Mouse (Mus musculus) macrophage (primary cell): Measurements from ENCODE around the gene Flot1. TPM values are rescaled to one million over a fixed set of nuclear protein-coding genes. Genes with fewer than 3 reads are reported as not detected.

Experiments used
- H3K27ac ChIP-seq: fragments of 350-480 bp; formaldehyde crosslinking; 2 replicates; pipeline ENCODE4 v1.9.0; 2021
- H3K36me3 ChIP-seq: fragments of 350-480 bp; formaldehyde crosslinking; 2 replicates; pipeline ENCODE4 v1.9.0; 2021; ENCODE audit errors: inconsistent target
- H3K4me3 ChIP-seq: fragments of 350-480 bp; formaldehyde crosslinking; 2 replicates; pipeline ENCODE4 v1.9.0; 2021; ENCODE audit errors: inconsistent target
- H3K79me2 ChIP-seq: fragments of 350-480 bp; formaldehyde crosslinking; 2 replicates; pipeline ENCODE4 v1.9.0; 2021; ENCODE audit errors: inconsistent target
- WGBS: methylation state at CpG from one replicate; pipeline ENCODE4 v1.1.7; 2026; ENCODE audit warnings: inconsistent platforms; ENCODE audit not compliant: missing documents; 5-methylcytosine and 5-hydroxymethylcytosine counted together
- polyA plus RNA-seq: library from polyadenylated mRNA; stranded (reverse); fragments of 250-400 nt; gene quantifications from 3 replicates; pipeline ENCODE4 v1.2.4, GENCODE M21; 2018; ENCODE audit warnings: inconsistent platforms

Flot1 gene
- polyA plus RNA-seq, 1 experiment from 2014 or later = 56.1 TPM

GRCm38 (mm10) chr17:35860831-35861197 is 37.8 kb downstream of the Flot1 start:
- 10% methylated on average over 12 of the region's 12 CpGs for WGBS
- H3K36me3 ChIP-seq = no peaks in the 10 kb centered on the region
- peaks cover 20% of the 10 kb centered on the region; the same call in 1 of the 2 replicates for H3K79me2 ChIP-seq
- H3K4me3 ChIP-seq = no peak overlapping the region; the same call in 1 of the 2 replicates
- peak overlapping the region; percentile 39 for H3K27ac ChIP-seq

DNA sequence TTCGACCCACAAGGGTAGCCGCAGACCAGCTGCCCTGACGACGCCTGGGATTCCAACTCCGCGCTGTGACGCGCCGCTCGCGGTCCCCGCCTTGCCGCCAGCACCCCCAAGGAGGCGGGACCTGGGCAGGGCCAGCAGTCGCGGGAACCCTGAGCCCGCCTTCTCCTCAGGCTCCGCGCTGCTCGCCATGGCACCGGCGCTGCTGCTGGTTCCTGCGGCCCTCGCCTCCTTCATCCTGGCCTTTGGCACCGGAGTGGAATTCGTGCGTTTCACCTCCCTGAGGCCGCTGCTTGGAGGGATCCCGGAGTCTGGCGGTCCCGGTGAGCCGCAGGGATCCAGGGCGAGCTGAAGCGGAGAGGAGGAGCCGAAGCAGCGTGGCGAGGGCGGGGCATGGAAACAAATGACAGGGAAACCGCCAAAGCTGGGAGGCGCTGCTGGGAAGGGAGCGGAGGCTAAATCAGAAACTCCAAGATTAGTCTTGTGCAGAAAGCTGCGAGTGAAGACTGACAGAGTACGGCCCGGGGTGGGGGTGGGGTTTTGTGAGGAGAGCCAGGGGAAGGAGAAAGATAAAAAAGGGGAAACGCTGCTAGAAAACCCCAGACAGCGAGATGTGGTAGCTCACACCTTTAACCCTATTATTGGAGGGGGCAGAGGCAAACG is 38.3 kb downstream of the Flot1 start, which contains the start of gene Nrm:
TSS of gene Nrm (plus strand) at position 121 of the 660 bp plus-strand sequence.
- Histone ChIP-seq H3K36me3 (no peaks in the 10 kb centered on the region), H3K79me2 (peaks cover 20% of the 10 kb centered on the region; the same call in 1 of the 2 replicates), H3K27ac (peak within 1 kb of the TSS; percentile 71), H3K4me3 (peak within 1 kb of the TSS; percentile 23)
- WGBS = 2% methylated on average over 46 of the region's 47 CpGs

GRCm38 (mm10) chr17:35864832-35865353 is 41.9 kb downstream of the Flot1 start:
- H3K36me3 ChIP-seq = no peaks in the 10 kb centered on the region
- H3K79me2 ChIP-seq = peaks cover 54% of the 10 kb centered on the region
- H3K27ac ChIP-seq = peak overlapping the region; percentile 98
- peak overlapping the region; percentile 97 for H3K4me3 ChIP-seq
- 59% methylated on average over 10 of the region's 10 CpGs for WGBS

DNA sequence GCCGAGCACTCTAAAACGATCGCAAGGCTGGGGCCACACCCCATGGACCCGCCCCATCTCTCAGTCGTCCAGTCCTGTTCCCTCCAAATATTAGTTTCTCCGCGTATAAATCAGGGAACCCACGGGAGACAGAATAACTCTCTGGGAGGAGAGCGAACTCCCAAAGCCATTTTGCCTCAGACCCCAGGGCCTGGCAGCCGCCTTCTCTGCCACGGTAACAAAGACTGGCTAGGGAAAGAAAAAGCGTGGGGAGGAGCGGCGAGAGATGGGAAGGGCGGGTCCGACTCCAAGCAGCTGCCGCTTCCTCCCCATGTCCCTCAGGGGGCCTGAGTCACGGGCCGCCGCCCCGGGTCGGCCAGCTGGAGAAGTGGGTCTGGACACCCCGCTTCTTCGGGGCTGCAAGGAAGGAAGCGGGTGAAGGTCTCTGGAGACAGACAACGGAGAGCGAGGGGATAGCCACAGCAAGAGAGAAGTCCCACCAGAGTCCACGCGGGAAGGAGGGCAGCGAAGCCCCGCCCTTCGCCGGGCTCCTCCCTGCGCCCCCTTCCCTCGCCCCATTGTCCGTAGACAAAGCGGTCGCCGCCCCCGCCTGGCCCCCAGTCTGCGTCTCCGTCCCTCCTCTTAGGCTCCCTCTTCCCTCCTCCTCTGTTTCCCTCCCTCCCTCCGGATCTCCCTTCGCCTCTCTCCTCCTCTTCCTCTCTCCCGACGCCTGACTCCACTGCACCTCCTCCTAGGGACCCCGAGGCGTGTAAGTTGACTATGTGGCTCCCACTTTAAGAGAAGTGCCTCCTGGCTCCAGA is 42.7 kb downstream of the Flot1 start, which contains the start of gene Ppp1r18:
TSS of gene Ppp1r18 (plus strand) at position 113 of the 800 bp plus-strand sequence.
- H3K4me3 ChIP-seq = peak within 1 kb of the TSS; percentile 97
- H3K79me2 ChIP-seq = peaks cover 59% of the 10 kb centered on the region
- WGBS = 0% methylated on average over 48 of the region's 48 CpGs
- no peaks in the 10 kb centered on the region for H3K36me3 ChIP-seq
- peak within 1 kb of the TSS; percentile 98 for H3K27ac ChIP-seq

GRCm38 (mm10) chr17:35866281-35866831 is 43.3 kb downstream of the Flot1 start:
- H3K27ac ChIP-seq = peak overlapping the region; percentile 98
- H3K36me3 ChIP-seq = peaks cover 4% of the 10 kb centered on the region; the same call in 1 of the 2 replicates
- peaks cover 65% of the 10 kb centered on the region for H3K79me2 ChIP-seq
- H3K4me3 ChIP-seq = peak overlapping the region; percentile 97
- under 1% methylated on average over 27 of the region's 38 CpGs for WGBS

DNA sequence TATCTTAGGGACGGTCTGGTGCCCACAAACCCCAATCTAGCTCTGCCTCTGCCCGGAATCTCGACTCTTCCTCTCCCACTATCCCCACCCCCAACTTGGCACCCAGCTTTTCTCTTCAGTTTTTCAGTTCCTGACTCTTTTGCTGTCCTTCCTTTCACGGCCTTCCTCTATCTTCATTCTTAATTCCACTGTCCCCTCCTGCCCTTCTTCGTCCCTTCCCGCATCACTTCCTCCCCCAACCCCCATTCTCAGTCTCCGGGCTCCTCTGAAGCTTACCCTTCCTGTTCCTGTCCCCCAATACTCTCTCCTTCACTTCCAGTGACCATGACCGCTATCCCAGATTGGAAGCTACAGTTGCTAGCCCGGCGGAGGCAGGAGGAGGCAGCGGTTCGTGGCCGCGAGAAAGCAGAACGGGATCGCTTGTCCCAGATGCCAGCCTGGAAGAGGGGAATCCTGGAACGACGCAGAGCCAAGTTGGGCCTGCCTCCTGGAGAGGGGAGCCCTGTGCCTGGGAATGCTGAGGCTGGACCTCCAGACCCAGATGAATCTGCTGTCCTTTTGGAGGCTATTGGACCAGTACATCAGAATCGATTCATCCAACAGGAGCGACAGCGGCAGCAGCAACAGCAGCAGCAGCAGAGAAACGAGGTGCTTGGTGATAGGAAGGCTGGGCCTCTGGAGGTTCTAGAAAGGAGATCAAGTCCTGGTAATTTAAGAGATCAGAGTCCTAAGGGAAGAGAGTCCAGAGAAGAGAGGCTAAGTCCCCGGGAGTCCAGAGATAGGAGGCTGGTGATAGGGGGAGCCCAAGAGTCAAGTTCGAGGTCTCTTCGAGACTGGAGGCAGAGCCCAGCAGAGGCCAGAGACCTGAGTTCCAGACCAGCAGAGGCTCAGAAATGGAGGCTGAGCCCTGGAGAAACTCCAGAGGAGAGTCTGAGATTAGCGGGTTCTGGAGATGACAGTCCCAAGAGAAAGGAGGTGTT is 44.2 kb downstream of the Flot1 start:
- peaks cover 74% of the 10 kb centered on the region for H3K79me2 ChIP-seq
- WGBS = 2% methylated on average over 26 of the region's 26 CpGs
- peaks cover 5% of the 10 kb centered on the region; the same call in 1 of the 2 replicates for H3K36me3 ChIP-seq
- H3K27ac ChIP-seq = peak overlapping the region; percentile 98
- H3K4me3 ChIP-seq = peak overlapping the region; percentile 97

- Histone ChIP-seq H3K79me2 (peaks cover 79% of the 10 kb centered on the region), H3K27ac (peak overlapping the region; percentile 98), H3K36me3 (peaks cover 8% of the 10 kb centered on the region; the same call in 1 of the 2 replicates), H3K4me3 (peak overlapping the region; percentile 97)
- under 1% methylated on average over 15 of the region's 17 CpGs for WGBS
Observed at GRCm38 (mm10) chr17:35868165-35868820, 45.3 kb downstream of the Flot1 start.

- WGBS = 1% methylated on average over 7 of the region's 7 CpGs
- Histone ChIP-seq H3K4me3 (peak overlapping the region; percentile 97), H3K79me2 (peaks cover 79% of the 10 kb centered on the region), H3K27ac (peak overlapping the region; percentile 98), H3K36me3 (peaks cover 9% of the 10 kb centered on the region; the same call in 1 of the 2 replicates)
Observed at GRCm38 (mm10) chr17:35868961-35869345, 45.9 kb downstream of the Flot1 start.

GRCm38 (mm10) chr17:35869346-35870067 is 46.5 kb downstream of the Flot1 start:
- Histone ChIP-seq H3K27ac (peak overlapping the region; percentile 98), H3K79me2 (peaks cover 79% of the 10 kb centered on the region), H3K4me3 (peak overlapping the region; percentile 97), H3K36me3 (peaks cover 15% of the 10 kb centered on the region)
- 1% methylated on average over 7 of the region's 7 CpGs for WGBS

DNA sequence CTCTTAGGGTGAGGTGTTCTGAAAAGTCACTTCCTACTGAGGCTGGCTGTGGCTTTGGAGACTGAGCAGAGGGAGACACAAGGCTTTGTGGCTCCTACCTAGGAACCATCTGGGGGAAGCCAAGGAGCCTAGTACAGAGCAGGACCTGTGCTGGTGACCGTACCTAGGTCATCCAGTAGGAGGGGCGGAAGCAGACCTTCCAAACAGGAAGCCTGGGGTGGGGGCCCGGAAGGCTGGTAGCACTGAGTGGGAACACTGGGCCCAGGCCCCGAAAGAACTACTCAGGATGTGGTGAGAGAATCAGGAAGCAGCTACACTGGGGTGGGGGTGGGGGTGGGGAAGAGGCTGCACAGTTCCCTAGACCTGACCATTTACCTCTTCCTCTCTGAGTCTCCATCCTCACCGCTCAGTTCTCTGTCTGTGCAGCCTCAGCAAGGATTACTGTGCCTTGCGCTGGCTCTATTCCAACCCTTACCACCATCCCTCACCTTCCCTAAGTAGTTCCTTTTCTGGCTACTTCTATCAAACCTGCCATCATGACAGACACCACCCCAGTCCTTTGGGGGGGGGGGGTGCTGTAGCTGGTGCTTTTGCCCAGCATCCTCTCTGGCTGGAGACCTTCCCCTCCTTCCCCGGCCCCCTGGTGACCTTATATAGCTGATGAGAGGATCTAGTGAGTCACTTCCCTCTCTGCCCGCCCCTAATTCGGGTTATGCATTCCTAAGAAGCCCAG is 47.3 kb downstream of the Flot1 start:
- 0% methylated on average over 9 of the region's 9 CpGs for WGBS
- Histone ChIP-seq H3K27ac (peak overlapping the region; percentile 98), H3K79me2 (peaks cover 85% of the 10 kb centered on the region), H3K36me3 (peaks cover 23% of the 10 kb centered on the region), H3K4me3 (peak overlapping the region; percentile 97)

- peak overlapping the region; percentile 97 for H3K4me3 ChIP-seq
- H3K27ac ChIP-seq = peak overlapping the region; percentile 98
- 23% methylated on average over 8 of the region's 8 CpGs for WGBS
- peaks cover 28% of the 10 kb centered on the region for H3K36me3 ChIP-seq
- H3K79me2 ChIP-seq = peaks cover 92% of the 10 kb centered on the region
Observed at GRCm38 (mm10) chr17:35870884-35871696, 48.1 kb downstream of the Flot1 start.
